Mouse (Mus musculus) kidney, adult 11 months (tissue): ENCODE measurements at regions not wholly inside any gene's neighbourhood (a gene's known extent, or its start where the extent isn't known, plus 50 kb on each side); places are given as distances from the start of the nearest gene placed in this dataset.

ENCODE experiments used
- DNase-seq: peaks from one replicate; pipeline ENCODE4 v3.0.0; 2022

DNA sequence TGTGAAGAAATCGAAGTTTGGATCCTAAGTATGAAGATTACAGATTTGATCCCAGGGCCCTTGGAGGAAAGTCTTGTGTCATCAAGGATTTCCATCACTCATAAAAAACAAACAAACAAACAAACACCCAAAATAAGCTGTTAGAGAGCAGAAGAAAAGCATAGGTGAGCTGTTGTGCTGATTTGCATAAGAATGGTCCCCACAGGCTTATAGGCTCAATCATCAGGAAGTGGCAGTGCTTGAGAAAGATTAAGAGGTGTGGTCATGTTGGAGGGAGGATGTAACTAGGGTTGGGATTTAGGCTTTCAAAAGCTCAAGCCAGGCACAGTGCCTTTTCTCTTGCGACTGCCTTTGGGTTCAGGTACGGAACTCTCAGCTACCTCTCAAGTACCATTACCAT lies 205.1 kb downstream of the Gm10260 start:
- no peak for DNase-seq

DNA sequence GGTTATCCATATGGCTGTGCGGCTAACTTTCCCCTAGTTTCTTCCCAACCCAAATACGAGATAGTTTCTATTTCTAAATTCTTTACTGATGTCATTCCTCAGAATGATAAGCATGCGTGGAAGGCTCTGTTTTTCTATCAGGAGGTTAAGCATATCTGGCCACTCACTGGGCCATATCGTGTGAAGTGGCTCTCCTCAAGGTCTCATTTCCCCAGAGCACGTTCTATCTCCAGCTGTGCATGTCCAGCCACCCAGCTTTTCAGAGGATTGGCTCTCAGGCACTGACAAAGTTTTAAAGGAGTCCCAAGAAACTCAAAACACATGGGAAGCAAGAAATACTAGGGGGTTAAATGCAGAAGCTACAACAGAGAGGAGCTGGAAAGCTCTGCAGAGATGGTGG lies 205.8 kb downstream of the Gm10260 start:
- no peak for DNase-seq

DNA sequence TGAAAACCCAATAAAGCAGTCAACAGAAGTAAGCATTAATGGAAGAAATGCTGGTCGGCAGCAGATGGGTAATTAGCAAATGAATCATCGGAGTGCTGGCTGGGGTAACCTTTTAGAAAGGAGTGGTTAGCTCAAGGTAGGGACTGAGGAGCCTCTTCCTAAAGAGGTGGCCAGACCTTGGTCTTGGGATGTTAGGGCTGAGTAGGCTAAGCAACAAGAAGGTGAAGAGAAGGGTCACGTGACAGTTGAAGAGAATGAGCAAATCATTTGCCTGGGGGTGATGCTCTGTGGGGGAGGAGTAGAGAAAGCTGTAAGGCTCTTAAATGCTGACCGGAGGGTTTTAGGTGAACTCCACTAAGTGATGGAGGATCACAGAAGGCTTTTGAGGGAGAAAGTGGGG lies 208.2 kb downstream of the Gm10260 start:
- no peak for DNase-seq

DNA sequence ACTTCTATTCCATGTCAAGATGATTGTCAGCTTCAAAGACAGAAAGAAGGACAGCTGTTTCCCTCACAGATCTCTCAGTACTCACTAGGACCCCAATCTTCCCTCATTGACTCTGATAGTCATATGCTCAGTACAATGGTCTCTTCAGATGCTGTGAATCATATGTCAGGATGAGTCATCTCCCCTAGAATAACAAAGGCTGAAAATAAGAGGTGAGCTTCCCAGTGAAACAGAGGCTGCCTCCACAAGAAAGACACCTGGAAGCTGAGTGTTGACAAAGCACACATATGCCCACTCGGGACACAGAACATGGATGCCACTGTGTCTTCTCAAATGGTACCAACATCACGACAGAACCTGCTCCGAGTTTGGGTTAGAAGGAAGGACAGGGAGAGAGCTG lies 209.6 kb downstream of the Gm10260 start:
- no peak for DNase-seq

DNA sequence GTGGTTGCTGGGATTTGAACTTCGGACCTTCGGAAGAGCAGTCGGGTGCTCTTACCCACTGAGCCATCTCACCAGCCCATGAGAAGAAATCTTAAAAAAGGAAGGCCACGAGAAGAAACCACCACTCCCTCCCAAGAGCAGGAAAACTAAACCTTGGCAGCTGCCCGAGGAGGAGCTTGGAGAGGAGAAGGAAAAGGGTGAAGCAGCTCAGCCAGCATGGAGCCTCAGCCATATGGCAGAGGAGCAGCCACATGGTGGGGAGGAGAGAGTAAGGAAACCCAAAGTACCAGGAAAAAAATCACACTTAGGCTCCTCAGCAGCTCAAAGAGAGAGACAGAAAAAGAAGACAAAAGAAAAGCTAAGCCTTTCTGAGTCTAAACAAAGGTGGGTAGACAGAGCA lies 210.3 kb downstream of the Gm10260 start:
- DNase-seq: no peak

DNA sequence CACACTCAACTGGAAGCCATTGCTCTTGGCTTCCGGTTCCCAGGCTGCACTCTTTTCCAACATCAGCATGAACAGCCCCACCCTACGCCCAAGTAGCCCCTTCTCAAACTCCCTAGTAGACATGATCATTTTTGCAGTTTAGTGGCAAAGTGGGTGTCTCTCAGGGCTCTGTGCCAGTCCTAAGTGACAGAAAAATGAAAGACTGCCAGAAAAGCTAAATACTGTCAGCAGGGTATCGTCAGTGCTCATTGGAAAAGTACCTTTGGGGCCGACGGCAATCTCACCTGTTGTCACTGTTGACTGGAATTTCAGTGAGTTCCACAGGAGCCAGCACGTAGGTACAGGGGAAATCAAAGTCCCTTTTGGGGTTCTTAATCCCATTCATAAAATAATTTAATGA lies 211.0 kb downstream of the Gm10260 start:
- DNase-seq: no peak

DNA sequence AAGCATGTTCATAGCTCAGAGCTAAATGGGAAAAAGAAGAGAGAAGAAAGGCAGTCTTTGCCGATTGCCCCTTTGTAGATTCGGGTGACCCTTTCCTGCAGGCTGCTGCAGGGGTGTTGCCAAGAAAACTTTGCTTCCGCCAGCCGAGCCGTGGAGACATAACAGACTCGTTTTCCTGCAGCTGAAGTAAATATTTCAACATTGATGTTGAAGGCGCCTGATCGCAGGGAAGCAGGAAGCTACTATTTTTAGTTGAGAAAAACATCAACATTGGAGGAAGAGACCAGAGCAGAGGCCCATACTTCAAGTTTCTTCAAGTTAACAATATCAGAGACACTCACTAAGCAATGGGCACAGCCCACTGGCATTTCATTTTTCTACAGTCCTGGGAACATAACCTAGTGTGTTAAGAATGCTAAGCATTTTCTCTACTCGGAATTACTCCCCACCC lies 211.9 kb downstream of the Gm10260 start:
- DNase-seq: peak; percentile 58

- no peak for DNase-seq
Observed at GRCm38 (mm10) chr13:97546936-97547335, 213.5 kb downstream of the Gm10260 start.

DNA sequence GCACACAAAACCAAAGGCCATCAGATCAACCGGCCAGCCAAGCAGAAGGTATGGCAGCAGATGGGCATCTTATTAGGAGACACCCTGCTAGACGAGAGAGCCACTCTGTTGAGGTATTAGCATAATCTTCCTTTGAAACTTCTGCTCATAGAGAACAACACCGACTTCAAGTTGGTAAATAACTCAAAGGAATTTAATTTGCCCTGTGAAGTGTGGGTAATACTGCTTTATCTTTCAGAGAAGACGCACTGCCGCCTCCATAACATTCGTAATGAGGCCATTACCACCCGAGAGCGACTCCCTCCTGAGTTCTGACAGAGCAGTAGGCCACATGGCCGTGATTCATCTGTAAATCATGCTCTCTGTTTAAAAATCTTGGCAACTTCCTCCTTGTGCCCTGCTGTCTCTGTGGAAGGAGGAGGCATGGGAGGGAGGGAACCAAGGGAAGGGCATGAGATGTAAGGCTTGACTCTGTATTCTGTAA lies 214.4 kb downstream of the Gm10260 start:
- no peak for DNase-seq

DNA sequence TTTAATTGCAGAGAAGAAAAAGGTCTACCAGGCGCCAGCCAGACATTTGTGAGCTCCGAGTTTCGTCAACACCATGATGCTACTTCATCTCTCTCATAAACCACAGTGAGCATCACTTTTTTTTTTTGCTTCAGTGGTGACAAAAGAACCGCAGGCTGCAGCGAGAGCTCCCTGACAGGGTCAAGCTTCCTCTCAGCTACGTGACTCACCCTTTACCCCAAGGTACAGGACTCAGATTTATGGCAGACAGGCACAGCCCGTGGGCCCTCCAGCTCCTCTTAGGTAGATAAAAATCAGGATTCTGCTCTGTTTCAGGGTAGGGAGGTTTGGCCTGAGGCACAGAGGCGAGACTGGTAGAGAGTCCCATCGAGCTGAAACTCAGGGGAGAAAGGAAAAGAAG lies 220.7 kb downstream of the Gm10260 start:
- no peak for DNase-seq

- DNase-seq: no peak
Observed at GRCm38 (mm10) chr13:97538441-97538840, 222.0 kb downstream of the Gm10260 start.

GRCm38 (mm10) chr13:97537686-97538085 lies 222.7 kb downstream of the Gm10260 start:
- no peak for DNase-seq

- no peak for DNase-seq
Observed at GRCm38 (mm10) chr13:97537206-97537605, 223.2 kb downstream of the Gm10260 start.

DNA sequence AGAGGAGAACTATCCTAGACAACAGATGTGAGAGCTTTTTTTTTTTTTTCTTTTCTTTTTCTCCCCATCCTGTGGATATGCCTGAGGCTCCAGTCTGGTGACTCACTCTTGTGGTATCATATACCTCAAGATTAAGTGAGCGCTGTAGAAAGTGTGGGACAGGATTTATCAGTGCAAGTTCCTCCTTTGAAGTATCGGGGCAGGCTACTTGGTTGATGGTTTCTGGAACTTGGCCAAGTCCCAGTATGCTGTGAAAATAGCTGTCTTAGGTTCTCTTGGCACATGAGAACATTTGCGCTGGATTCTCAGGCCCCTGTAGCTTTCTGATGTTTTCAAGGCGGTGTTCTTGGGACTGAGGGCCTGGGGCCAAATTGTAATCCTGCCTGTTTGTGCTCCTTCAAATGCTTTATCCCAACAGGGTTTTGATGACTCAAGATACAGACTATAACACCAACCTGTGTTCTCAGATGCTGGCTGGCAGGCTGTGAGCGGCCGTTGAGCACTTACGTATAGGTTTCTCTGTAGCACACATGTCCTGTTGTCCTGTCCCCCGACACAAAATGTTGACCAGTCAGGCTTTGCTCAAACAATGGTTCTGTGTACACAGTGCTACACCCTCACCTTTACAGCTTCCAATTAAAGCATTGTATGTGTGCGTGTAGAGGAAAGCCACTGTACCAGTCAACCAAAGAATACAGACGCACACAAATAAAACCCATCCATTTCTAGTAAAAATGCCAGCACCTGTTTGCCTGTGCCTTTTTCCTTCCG lies 226.4 kb downstream of the Gm10260 start:
- no peak for DNase-seq

GRCm38 (mm10) chr13:97531181-97531580 lies 229.3 kb downstream of the Gm10260 start:
- DNase-seq: peak; percentile 24

DNA sequence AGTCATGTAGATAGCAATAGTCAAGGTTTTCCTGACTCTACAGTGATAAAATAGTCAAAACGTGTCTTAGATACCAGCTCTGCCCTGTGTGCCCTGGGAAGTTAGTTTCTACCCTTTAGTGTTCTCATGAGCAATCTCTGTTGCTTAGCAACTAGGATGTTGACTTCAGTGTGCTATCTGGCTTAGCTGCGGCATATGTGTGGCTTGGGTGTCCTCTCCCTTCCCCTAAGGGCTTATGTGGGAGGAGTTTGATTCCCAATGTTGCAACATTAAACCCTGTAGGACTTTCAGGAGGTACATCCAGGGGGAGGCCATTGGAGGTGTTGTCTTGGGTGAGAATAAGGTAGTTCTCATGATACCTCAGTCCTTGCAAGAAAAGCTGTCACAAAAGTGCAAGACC lies 229.9 kb downstream of the Gm10260 start:
- DNase-seq: no peak

DNA sequence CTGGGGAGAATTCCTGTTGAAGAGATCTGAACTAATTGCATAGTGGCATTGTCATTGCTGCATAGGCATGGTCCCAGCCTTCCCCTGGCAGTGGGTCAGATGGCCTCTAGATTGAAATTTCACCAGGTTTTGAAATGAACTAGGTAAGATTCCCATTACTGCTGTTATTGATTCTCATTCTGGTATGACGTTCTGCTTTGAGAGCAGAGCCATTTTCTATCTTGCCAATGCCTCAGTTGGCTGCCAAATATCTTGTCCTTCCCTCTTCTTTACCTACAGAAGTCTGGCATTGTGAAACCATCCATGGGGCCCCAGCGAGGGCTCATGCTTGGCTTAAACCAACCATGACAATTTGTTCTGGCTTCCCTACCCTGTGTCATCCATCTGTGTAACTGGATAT lies 232.5 kb downstream of the Gm10260 start:
- no peak for DNase-seq

DNA sequence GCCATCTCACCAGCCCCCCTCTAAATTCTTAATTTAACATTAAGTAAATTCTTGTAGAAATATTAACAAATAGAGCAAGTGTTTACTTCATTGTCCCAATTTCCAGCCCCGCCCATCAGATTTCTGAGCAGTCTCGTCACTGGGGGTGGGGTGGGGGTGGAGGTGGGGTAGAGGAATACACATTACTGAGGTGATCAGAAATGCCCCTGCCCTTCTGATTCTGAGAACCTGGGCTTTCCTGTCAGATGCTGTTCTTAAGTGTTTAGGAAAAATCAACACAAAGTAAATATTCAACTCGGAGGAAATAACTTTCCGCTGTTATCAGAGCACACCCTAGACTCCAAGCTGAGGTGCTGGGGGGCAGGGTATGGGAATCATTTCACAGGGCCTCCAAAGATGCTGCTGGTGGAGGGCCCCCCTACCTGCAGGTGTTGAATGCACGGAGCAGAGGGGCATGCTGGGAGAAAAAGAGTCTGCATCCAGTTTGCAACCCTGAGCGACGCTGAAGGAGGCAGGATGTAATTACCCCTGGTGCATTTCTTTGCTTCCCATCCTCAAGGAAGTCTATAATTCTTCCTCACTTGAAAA lies 235.5 kb downstream of the Gm10260 start:
- DNase-seq: no peak

GRCm38 (mm10) chr13:97523523-97524412 lies 236.7 kb downstream of the Gm10260 start:
- peak; percentile 75 for DNase-seq

DNA sequence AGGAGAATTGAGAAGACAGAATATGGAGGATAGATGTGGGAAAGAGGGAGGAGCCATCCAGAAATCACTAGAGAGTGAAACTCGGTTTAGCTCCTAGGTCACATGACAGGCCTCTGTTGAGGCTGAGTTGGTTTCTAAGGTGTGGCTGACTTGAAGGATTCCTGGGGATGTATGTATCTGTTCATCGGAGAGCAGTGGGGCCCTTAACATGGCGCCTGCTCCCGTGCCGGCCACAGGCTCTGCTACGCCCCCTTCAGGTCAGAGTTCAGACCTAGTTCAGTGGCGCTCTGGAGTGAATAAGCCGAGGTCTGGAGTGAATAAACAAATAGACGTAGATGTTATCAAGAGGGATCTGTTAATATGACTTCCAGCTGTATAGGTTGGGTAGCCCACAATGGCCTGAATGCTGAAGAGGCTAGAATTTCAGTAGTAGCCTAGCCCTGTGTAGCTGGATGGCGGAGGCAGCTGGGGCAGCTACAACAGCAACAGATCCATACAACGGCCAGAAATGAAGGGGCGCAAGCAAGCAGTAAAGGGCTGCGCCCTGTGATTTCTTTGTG lies 239.4 kb downstream of the Gm10260 start:
- DNase-seq: no peak

DNA sequence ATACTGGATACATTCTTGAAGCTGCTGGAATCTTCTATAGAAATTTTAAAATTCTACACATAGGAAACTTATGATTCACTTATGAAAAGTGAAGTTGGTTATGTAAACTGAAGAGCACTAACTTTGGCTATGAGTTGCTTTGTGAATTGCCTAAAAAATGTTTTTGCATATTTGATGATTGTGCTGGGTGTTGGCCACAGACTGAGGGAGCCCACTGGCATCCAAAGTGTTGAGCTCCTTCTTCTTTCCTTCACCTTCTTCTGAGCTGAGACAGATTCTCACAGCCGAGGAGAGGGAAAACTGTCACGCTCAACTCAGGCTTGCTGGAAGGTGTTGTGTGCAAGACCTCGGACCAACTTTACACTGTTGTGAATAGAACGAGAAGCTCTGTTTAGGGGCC lies 243.7 kb downstream of the Gm10260 start:
- no peak for DNase-seq

- DNase-seq: no peak
Observed at GRCm38 (mm10) chr13:97514421-97515066, 245.9 kb downstream of the Gm10260 start.

GRCm38 (mm10) chr13:97512521-97512920 lies 247.9 kb downstream of the Gm10260 start:
- DNase-seq: no peak
